Mouse (Mus musculus) thymus, postnatal 4 days (tissue): ENCODE results near the gene Timm44.

Experiments used
- DNase-seq: peaks from one replicate; pipeline ENCODE4 v3.0.0; 2021

Timm44 gene

GRCm38 (mm10) chr8:4230612-4231351 lies 44.9 kb downstream of the Timm44 start:
- DNase-seq = no peak

- DNase-seq = no peak
These were observed 45.9 kb downstream of the Timm44 start for GRCm38 (mm10) chr8:4229784-4230183.

GRCm38 (mm10) chr8:4227919-4228318 lies 47.8 kb downstream of the Timm44 start:
- no peak for DNase-seq

- no peak for DNase-seq
These were observed 48.9 kb downstream of the Timm44 start, which contains the start of gene Lrrc8e for GRCm38 (mm10) chr8:4226739-4227347. Lrrc8e (plus strand) TSS chr8:4226827.

- DNase-seq = no peak
These were observed 49.4 kb downstream of the Timm44 start for GRCm38 (mm10) chr8:4226323-4226722.

- no peak for DNase-seq
These were observed 53.7 kb downstream of the Timm44 start for GRCm38 (mm10) chr8:4222059-4222458.

GRCm38 (mm10) chr8:4219617-4220016 lies 56.1 kb downstream of the Timm44 start:
- DNase-seq = no peak

GRCm38 (mm10) chr8:4216791-4217621 lies 58.7 kb downstream of the Timm44 start, which contains the start of gene Prr36:
Prr36 (minus strand) TSS chr8:4217459.
- DNase-seq = peak; percentile 52

- no peak for DNase-seq
These were observed 59.4 kb downstream of the Timm44 start for GRCm38 (mm10) chr8:4216296-4216695.

GRCm38 (mm10) chr8:4214006-4214980 lies 61.4 kb downstream of the Timm44 start:
- DNase-seq = peak; percentile 70

- peak; percentile 73 for DNase-seq
These were observed 62.3 kb downstream of the Timm44 start for GRCm38 (mm10) chr8:4213210-4214005.

GRCm38 (mm10) chr8:4212809-4213209 lies 62.9 kb downstream of the Timm44 start:
- DNase-seq = peak; percentile 42

GRCm38 (mm10) chr8:4211097-4211496 lies 64.6 kb downstream of the Timm44 start:
- no peak for DNase-seq
